Mouse (Mus musculus): ENCODE results near the gene Rbms3. TPM values are rescaled to one million over a fixed set of nuclear protein-coding genes. Genes with fewer than 3 reads are reported as not detected.

Gene Rbms3
- total and polyA plus RNA-seq, 3 experiments = not detected

- Histone ChIP-seq H3K4me1 (ENCODE audit: control insufficient read depth in 1 of 2, insufficient read depth in 2 of 2) (no peaks in the 10 kb centered on the region), H3K9me3 (replicated peaks; ENCODE audit: low read length) (peaks cover 63% of the 10 kb centered on the region), H3K4me2 (ENCODE audit: insufficient read depth, low read depth, poor library complexity, severe bottlenecking) (no peak overlapping the region), H3K9ac (ENCODE audit: insufficient read depth, low read depth) (no peak overlapping the region), H3K36me3 (replicated peaks in 1 of 2; ENCODE audit: control insufficient read depth in 1 of 2, insufficient read depth in 1 of 2, low read length in 1 of 2) (no peaks in the 10 kb centered on the region), H3K4me3 (replicated peaks in 1 of 3; ENCODE audit: low read depth in 2 of 3, low read length in 2 of 3, poor library complexity in 1 of 3) (no peak overlapping the region), H3K79me2 (replicated peaks; ENCODE audit: control insufficient read depth, extremely low read depth, insufficient read depth, poor library complexity, severe bottlenecking) (no peaks in the 10 kb centered on the region), H3K27ac (ENCODE audit: insufficient read depth, low read depth) (no peak overlapping the region), H3K27me3 (replicated peaks) (no peaks in the 10 kb centered on the region)
- in situ Hi-C loops (cut with MboI; ENCODE audit: low pct_ligation_motif_present, low pct_unique_long_range_greater_than_20kb, low sequenced_read_pairs) = no loop called here
- dilution Hi-C loops (cut with MboI; ENCODE audit: extremely low pct_ligation_motif_present, extremely low pct_unique_long_range_greater_than_20kb, low sequenced_read_pairs) = no loop called here
- no peak for DNase-seq (ENCODE audit: extremely low read depth)
- no peak for TF ChIP-seq CHD2 (IDR thresholded peaks at IDR 0.05; ENCODE audit: low read length)
- no peak for TF ChIP-seq USF2 (conservative IDR thresholded peaks at IDR 0.05; ENCODE audit: low read depth, low read length)
- TF ChIP-seq ZNF384 (IDR thresholded peaks at IDR 0.05; ENCODE audit: low read depth, low read length) = no peak
- no peak for TF ChIP-seq SMC3 (IDR thresholded peaks at IDR 0.05; ENCODE audit: low read depth, low read length)
- TF ChIP-seq JUN (IDR thresholded peaks at IDR 0.05; ENCODE audit: insufficient read depth, low read depth, low read length) = no peak
- no peak for TF ChIP-seq ZC3H11A (IDR thresholded peaks at IDR 0.05; ENCODE audit: low read depth, low read length)
- no peak for TF ChIP-seq MAZ (IDR thresholded peaks at IDR 0.05; ENCODE audit: low read depth, low read length)
- TF ChIP-seq ETS1 (conservative IDR thresholded peaks at IDR 0.05; ENCODE audit: low read depth, low read length) = no peak
These were observed 860.2 kb downstream of the Rbms3 start for GRCm38 (mm10) chr9:116769358-116770054.

- Histone ChIP-seq H3K9ac (ENCODE audit: insufficient read depth, low read depth) (no peak overlapping the region), H3K36me3 (replicated peaks in 1 of 2; ENCODE audit: control insufficient read depth in 1 of 2, insufficient read depth in 1 of 2, low read length in 1 of 2) (no peaks in the 10 kb centered on the region), H3K4me3 (replicated peaks in 1 of 3; ENCODE audit: low read depth in 2 of 3, low read length in 2 of 3, poor library complexity in 1 of 3) (no peak overlapping the region), H3K9me3 (replicated peaks; ENCODE audit: low read length) (peaks cover 43% of the 10 kb centered on the region), H3K27ac (ENCODE audit: insufficient read depth, low read depth) (no peak overlapping the region), H3K4me1 (ENCODE audit: control insufficient read depth in 1 of 2, insufficient read depth in 2 of 2) (no peaks in the 10 kb centered on the region), H3K79me2 (replicated peaks; ENCODE audit: control insufficient read depth, extremely low read depth, insufficient read depth, poor library complexity, severe bottlenecking) (no peaks in the 10 kb centered on the region), H3K4me2 (ENCODE audit: insufficient read depth, low read depth, poor library complexity, severe bottlenecking) (no peak overlapping the region), H3K27me3 (replicated peaks) (no peaks in the 10 kb centered on the region)
- dilution Hi-C loops (cut with MboI; ENCODE audit: extremely low pct_ligation_motif_present, extremely low pct_unique_long_range_greater_than_20kb, low sequenced_read_pairs) (no loop called here), in situ Hi-C loops (cut with MboI; ENCODE audit: low pct_ligation_motif_present, low pct_unique_long_range_greater_than_20kb, low sequenced_read_pairs) (no loop called here)
- TF ChIP-seq POLR2AphosphoS2 (IDR thresholded peaks at IDR 0.05; ENCODE audit: low read depth, low read length) (no peak), KAT2A (IDR thresholded peaks at IDR 0.05; ENCODE audit: insufficient replicate concordance, low read length) (no peak), USF2 (conservative IDR thresholded peaks at IDR 0.05; ENCODE audit: low read depth, low read length) (no peak), MEF2A (IDR thresholded peaks at IDR 0.05; ENCODE audit: borderline replicate concordance, low read depth, low read length) (no peak), JUND (conservative IDR thresholded peaks at IDR 0.05; ENCODE audit: low read depth, low read length) (no peak), RAD21 (IDR thresholded peaks at IDR 0.05; ENCODE audit: low read depth, low read length) (no peak)
- no peak for DNase-seq (ENCODE audit: extremely low read depth)
These were observed 867.2 kb downstream of the Rbms3 start for GRCm38 (mm10) chr9:116762395-116763025.
